Mouse (Mus musculus) liver, adult (tissue): ENCODE measurements around the gene Rhot1.

Experiments
- GATA4 ChIP-seq: IDR thresholded peaks from 2 replicates; pipeline ENCODE4 v1.6.1; 2014; ENCODE audit warnings: mild to moderate bottlenecking, low read length; ENCODE audit not compliant: insufficient replicate concordance

Gene Rhot1

DNA sequence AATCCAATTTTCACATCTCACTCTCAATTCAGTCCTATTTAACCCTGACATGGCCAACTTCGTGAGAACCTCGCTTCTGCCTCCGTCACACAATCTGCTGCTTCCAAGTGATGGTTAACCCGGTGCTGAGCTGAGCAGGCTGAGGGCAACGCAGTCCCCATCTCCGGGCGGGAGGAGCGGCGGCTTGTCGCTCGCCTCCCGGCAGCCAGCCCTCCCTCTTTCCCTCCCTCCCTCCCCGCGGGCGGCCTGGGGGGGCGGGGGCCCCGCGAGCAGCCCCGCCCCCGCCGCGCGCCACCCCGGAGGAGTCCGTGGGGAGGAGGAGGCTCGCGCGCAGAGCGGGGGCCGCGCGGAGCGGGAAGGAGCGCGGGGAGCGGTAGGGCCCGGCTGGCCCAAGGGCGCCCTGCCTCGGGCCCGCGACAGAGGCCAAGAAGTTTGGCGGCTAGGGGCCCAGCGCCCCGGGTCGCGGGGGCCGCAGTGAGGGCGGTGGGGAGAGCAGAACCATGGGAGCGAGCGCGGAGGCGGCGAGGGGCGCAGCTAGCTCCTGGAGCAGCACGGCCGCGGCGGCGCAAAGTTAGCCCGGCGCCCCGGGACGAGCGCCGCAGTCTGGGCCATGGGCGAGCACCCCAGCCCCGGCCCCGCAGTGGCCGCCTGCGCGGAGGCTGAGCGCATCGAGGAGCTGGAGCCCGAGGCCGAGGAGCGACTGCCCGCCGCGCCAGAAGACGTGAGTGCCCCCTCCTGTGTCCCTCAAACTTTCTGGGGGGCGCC is 91.9 kb downstream of the Rhot1 start, which contains the start of gene Rhbdl3:
TSS of gene Rhbdl3 (plus strand) at position 362 of the 765 bp plus-strand sequence.
- no peak for TF ChIP-seq GATA4

DNA sequence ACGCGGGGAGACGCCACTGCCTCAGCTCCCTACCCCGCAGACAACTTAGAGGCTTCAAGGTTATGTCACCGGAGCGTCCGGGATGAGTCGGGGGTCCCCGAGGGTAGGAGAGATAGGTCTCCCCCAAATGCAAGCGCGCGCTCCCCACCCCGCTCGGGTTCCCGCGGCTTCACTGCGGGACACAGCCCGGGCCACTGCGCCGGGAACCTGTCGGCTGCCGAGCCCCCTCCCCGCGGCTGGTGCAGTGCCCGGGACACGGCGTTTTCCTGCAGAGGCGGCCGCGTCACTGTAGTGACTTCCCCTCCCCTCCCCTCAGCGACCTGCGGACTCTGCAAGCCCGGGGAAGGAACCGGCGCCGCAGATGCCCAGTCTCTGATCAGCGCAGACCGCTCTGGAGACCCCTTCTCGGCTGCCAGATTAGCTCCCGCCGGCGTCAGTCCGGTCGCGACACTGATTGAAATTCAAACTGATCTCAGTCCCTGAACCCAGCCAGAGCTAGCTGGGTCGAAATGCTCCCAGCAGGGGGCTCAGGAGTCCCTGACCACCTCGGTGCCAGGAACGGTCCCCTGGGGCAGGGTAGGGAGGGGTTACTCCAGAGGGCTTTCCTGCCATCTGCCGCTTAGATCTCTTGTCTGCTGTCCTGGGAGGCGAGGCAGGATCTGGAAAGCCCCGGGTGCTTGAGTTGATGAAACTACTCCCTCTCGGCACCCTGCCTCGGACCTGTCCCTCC is 92.7 kb downstream of the Rhot1 start:
- no peak for TF ChIP-seq GATA4

GRCm38 (mm10) chr11:80302046-80302390 is 93.2 kb downstream of the Rhot1 start:
- no peak for TF ChIP-seq GATA4

- TF ChIP-seq GATA4, result no peak
These were observed 93.7 kb downstream of the Rhot1 start for GRCm38 (mm10) chr11:80302536-80302935.

DNA sequence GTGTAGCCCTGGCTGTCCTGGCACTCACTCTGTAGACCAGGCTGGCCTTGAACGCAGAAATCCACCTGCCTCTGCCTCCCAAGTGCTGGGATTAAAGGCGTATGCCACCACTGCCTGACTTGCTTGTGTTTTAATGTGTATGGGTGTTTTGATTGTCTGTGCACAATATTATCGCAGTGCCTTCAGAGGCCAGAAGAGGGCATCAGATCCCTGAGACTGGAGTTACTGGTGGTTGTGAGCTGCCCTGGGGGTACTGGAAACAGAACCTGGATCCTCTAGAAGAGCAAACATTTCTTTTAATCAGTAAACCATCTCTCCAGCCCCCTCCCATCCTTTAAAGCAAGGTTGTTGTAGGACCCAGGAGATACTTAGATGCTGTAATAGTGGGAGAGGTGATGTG is 94.9 kb downstream of the Rhot1 start:
- TF ChIP-seq GATA4, result no peak

DNA sequence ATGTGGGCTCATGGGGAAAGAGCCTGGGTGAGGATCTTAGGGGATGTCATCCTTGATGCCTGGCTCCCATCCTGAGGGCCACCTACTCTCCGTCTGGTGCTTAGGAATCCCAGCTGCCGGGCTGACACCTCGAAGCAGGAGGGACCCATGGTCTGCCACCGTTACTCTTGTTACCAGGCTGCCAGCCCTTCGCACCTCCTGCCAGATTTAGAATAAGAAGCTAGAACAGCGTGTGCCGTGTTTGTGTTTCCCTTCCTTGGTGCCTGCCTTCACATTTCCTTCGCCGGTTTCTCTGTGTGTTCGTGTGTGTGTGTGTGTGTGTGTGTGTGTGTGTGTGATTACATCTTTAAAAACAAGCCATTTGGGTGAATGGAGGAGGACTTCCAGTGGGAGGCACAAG is 96.0 kb downstream of the Rhot1 start:
- no peak for TF ChIP-seq GATA4

DNA sequence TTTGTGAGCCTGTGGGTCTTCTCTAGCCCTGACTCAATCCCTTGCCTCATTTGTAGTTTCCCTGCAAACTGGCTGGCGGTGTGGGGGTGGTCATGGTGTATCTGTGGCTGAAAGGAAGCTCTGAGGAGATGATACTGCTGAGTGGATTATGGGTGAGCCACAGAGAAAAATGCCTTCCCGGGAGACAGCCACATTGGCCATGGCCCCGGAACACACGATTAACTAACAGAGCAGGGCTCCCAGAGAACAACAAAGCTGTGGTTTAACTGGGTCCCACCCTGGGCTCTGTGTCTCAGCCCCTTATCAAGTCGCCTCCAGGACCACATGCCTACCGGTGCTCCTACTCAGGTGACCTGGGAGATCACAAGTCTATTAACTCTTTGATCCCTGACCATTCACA is 99.7 kb downstream of the Rhot1 start:
- TF ChIP-seq GATA4, result no peak

GRCm38 (mm10) chr11:80311271-80311670 is 102.5 kb downstream of the Rhot1 start:
- no peak for TF ChIP-seq GATA4

DNA sequence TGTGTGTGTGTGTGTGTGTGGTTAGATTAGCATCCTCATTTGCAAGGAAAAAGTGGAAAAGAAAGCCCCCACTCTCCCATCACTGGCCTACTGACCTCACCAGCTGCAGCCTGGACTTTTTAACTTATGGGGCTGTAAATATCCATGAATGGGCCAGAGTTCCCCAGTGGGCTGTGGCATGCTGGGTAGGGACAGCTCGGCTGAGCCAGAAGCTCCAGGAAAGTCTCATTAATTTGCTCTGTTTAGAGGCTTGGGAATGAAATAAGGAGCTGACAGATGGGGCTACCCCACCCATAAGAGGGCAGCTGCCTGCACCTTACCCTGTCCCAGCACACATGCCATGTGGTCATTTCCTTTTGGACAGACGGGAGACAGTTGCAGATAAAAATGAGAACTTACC is 103.2 kb downstream of the Rhot1 start:
- no peak for TF ChIP-seq GATA4

- no peak for TF ChIP-seq GATA4
These were observed 103.7 kb downstream of the Rhot1 start for GRCm38 (mm10) chr11:80312565-80312964.

- TF ChIP-seq GATA4, result no peak
These were observed 104.6 kb downstream of the Rhot1 start for GRCm38 (mm10) chr11:80313462-80313861.

- no peak for TF ChIP-seq GATA4
These were observed 105.1 kb downstream of the Rhot1 start for GRCm38 (mm10) chr11:80313944-80314343.

GRCm38 (mm10) chr11:80315743-80316639 is 107.2 kb downstream of the Rhot1 start:
- TF ChIP-seq GATA4, result no peak
